Mouse (Mus musculus) inflammation-experienced regulatory T-cells, adult 6 months (primary cell): Measurements from ENCODE around the gene Dhx15. TPM values are rescaled to one million over a fixed set of nuclear protein-coding genes. Genes with fewer than 3 reads are reported as not detected.

Experiments used
- ATAC-seq: one replicate; pipeline ENCODE4 v1.8.0; 2017
- polyA plus RNA-seq, 3 experiments: library from polyadenylated mRNA; unstranded; fragments of 100-300 nt; shearing (Covaris generic); gene quantifications; one replicate each; pipeline ENCODE4 v1.2.1; 2017

The Dhx15 gene
- polyA plus RNA-seq, 3 experiments from 2014 or later: 96.8 to 117 (median 97.1) TPM

- peak; percentile 48 for ATAC-seq
These were observed 48.4 kb downstream of the Dhx15 start for GRCm38 (mm10) chr5:52141936-52142335.

DNA sequence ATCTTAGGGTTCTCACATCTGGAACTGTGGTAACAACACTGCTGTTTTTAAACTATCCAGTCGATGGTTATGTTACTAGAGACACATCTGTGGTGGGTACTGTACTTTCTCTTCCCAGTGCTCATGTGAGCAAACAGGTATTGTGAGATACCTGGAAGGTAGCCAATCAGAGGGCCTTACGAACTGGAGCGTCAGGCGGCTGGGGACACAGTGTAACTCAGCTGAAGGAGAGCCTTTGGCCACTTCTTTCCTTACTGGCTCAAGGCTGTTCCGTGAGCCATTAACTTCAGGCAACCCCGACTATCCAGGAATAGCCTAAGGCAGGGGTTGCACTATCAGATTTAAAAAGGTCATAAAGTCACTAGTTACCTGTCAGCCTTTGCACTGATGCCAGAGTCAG is 51.5 kb downstream of the Dhx15 start:
- ATAC-seq: no peak

- ATAC-seq: no peak
These were observed 52.2 kb downstream of the Dhx15 start for GRCm38 (mm10) chr5:52138134-52138533.

DNA sequence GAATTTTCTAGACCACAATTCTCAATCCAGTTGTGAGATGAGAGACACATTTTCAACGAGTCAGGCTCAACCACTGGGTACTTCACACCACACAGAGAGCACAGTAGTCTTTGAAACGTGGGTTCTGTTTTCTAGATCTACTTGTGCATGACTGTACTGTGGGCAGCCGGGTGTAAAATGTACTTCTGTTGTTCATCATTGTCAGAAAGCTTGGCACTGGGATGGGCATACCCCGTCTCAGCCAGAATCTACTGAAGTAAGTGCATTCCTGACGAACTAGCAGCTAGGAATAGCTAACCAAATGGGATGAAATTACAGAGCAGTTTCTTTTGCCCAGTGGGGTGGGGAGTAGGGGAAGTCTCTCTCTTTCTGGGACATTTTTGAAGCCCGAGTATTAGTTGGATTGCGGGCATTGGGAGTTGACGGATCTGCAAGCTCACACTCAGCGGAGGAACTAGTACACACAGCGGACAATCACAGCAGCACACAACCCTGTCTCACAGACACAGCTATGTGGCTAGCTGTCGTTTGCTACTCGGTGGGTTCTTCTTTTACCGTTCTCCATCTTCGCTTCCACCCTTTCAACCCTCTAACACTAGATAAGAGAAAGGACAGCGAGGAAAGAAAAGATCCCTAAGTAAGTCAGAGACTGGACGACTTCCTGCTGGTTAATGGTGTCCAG is 54.7 kb downstream of the Dhx15 start:
- ATAC-seq: no peak

DNA sequence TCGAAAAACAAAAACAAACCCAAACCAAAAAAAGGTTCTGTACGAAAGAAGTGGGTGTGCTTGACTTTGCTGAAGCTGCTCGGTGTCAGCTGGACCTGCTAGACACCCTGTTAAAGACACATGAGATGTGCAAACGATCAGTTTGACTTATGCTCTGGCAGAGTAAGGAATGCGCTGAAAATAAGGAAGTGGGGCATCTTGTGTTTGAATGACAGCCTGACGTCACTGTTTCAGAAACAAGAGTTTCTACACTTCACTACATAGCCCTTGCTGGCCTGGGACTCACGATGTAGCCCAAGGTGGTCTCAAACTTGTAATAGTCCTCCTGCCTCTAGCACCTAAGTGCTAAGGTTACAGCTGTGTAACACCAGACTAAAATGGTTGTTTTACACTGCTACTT is 57.5 kb downstream of the Dhx15 start:
- ATAC-seq: no peak

DNA sequence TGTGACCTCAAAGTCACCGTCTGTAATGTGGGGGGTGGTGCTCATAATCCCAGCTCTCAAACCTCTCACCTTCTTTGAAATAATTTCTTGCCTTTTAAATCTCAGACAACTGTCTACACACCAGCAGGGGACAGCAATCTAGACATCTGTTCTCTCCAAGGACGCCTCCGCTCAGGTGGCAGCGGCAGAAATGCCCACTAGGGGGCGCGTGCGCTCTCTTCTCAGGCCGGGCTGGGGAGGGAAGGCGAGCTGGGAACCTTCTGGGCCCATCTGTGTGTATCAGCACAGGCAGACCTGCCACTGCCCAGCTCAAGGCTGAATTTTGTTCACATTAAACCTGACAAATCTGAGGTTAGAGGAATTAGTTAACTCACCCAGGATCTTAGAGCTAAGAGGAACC is 58.2 kb downstream of the Dhx15 start:
- peak; percentile 41 for ATAC-seq

- ATAC-seq: no peak
These were observed 58.9 kb downstream of the Dhx15 start for GRCm38 (mm10) chr5:52131389-52131788.

GRCm38 (mm10) chr5:52130496-52130895 is 59.8 kb downstream of the Dhx15 start:
- ATAC-seq: no peak

- no peak for ATAC-seq
These were observed 64.1 kb downstream of the Dhx15 start for GRCm38 (mm10) chr5:52126263-52126662.

DNA sequence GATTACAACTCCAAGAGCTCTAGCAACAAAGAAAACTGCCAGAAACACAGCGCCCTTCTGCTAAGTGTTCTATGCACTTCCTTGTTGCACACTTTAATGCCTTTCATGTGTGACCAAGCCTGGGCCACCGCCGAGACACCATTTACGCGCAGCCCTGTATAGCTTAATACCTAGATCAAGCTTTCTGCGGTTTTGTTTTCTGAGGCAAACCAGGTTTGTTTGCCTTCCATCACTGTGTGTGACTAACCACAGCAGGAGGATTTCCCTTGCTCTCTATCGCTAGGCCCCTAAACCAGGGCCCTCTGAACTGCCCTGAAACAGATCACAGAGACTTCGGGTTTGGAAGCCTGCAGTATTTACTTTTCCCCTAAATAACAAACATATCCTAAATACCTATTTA is 64.5 kb downstream of the Dhx15 start:
- ATAC-seq: no peak

- no peak for ATAC-seq
These were observed 68.2 kb downstream of the Dhx15 start for GRCm38 (mm10) chr5:52122146-52122545.

DNA sequence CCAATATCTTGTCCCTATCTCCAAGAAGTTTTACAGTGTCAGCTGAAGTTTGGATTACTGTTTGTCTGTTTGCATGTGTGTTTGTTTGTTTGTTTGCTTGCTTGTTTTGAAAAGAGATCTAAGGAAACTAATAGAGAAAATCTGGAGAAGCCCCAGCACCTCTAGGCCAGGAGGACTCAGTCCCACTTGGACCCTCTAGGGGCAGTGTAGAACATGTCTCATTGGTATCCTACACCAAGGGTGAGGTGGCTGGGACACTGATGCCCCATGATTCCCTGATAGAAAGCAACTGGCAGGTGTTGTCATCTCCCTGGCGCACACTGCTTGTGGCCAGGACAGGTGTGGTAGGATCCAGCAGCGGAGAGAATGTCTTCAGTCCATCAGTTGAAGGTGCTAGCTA is 70.5 kb downstream of the Dhx15 start:
- ATAC-seq: peak; percentile 39

GRCm38 (mm10) chr5:52119192-52119591 is 71.1 kb downstream of the Dhx15 start:
- no peak for ATAC-seq

- no peak for ATAC-seq
These were observed 72.5 kb downstream of the Dhx15 start for GRCm38 (mm10) chr5:52117829-52118228.

GRCm38 (mm10) chr5:52116404-52116803 is 73.9 kb downstream of the Dhx15 start:
- no peak for ATAC-seq

DNA sequence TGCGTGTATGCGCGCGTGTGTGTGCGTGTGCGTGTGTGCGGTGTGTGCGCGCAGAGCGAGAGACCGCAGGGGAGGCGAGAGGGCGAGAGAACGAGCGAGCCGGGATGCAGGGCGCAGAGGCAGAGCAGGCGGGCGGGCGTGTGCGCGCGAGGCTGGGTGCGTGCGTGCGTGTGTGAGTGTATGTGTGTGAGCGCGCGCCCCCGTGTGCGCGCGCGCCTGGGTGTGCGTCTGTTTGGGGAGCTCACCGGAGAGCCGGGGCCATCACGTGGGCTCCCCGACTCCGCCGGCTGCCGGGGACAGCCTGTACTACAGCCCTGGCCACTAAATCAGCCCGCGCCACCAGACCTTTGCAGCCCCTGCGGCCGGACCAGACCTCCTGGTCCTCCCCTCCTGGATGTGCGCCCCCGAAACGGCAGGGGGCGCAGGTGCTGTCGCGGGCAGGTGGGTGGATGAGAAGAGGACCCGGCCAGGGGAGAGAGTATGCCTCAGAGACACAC is 74.4 kb downstream of the Dhx15 start:
- ATAC-seq: peak; percentile 51

- no peak for ATAC-seq
These were observed 75.4 kb downstream of the Dhx15 start for GRCm38 (mm10) chr5:52114751-52115451.

DNA sequence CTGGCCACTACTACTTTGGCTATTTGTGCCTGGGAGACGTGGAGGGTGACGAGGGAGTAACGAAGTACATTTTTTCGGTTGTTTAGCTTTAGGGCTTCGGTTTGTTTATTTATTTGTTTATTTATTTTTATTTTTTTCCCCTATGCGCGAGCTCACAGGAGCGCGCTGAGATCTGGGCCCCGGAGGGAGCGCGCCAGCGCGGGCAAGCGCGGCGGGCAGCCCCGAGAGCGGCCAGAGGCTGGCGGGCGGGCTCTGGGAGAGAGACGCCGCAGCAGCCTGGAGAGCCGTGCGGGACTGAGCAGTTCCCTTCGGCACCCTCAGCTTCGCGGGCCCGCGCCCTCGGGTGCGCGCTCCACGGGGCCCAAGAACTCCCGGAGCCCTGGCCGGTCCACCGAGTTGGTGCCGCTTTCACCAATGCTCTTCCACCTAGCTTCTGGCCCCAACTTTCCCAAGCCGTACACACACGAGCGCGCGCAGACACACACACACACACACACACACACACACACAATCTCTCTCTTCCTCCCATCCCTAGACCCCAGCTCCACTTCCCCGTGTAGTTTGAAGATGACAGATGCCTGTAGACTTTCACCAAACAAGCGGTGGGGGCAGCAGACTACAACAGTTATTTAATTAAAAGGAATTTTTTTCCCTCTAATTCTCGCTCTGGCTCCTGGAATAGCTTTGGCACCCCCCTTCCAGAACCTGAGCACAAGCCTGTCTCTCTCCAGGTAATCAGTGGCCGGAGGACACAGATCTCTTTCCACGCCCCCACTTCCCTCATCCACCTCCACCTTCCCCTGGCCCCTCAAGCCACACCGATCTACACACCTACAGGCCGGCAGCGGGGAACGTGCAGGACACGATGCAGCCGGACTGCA is 76.2 kb downstream of the Dhx15 start:
- ATAC-seq: no peak

- ATAC-seq: no peak
These were observed 77.1 kb downstream of the Dhx15 start for GRCm38 (mm10) chr5:52112953-52113841.

- no peak for ATAC-seq
These were observed 78.0 kb downstream of the Dhx15 start for GRCm38 (mm10) chr5:52112191-52112760.

DNA sequence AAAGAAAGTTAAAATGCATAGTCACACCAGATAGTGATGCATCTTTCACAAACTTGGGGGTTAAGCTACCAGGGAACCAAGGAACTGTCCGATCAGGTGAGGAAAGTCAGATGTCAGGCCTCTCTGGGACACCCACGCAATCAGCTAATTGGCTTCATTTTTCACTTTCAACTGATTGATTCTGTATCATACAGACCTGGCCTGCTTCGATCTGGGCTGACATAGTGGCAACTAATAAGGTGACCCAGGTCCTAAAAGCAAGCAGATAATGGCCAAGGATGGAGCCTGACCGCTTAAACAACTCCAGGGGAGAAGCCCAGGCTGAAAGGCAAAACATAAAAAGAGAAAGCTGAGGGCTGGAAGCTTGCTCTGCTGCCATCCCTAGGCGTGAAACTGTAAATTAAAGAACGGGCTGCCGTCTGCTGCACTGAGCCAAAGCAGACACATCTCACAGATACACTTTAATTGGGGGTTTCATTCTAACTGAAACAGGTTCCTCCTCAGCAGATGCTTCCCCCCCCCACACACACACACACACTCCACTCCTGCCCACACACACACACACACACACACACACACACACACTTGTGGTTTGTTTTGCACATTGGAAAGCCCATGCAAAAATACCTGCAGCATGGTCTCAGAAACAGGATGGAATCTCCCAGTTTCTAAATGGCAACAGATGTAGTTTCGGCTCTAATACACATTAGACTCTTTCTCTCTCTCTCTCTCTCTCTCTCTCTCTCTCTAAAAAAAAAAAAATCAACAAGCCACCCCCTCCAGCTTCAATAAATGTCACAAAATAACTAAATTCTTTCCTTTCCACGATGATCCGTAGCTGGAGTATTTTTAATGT is 79.3 kb downstream of the Dhx15 start:
- ATAC-seq: no peak
